Mouse (Mus musculus): ENCODE results near the gene Chrm3.
A peak's percentile ranks its signal among the peaks of the same experiment; 100 is the strongest.

Chrm3 gene

DNA sequence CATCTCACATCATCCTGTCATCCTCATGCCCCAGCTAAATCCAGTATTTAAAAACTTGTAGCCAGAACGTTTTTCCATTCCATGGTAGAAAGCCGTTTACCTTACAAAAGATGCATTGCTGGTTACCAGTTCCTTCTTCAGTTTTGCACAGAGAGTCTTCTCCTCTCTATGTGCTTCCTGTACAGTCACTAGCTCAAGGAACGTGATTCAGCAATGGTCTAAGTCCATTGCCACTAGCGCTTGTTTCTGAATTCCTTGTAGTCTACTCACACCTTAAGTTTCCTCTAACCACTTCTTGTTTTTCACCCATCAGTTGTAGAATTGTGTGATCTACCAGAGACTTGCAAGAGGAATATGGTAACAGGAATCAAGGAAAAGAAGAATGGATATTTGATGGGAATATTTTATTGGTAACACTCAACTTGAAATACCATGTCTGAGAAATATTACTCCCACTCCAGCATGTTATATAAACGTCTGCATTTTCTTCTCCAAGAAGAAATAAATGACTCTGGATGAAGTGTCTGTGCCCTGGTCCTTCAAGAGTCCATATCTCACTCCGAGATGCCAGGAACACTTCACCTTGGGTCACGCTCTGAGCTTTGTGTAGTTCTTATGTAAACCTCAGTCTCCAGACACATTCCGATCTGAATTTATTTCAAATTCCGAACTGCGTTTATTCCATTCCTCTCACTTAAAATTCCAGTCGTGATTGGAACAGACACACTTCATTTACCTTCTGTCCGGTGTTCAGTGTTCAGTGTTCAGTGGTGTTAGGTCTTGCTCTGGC, 293.6 kb downstream of the Chrm3 start:
- DNase-seq: no peak

- no peak for DNase-seq
These were observed 294.9 kb downstream of the Chrm3 start for GRCm38 (mm10) chr13:10065776-10066175.

DNA sequence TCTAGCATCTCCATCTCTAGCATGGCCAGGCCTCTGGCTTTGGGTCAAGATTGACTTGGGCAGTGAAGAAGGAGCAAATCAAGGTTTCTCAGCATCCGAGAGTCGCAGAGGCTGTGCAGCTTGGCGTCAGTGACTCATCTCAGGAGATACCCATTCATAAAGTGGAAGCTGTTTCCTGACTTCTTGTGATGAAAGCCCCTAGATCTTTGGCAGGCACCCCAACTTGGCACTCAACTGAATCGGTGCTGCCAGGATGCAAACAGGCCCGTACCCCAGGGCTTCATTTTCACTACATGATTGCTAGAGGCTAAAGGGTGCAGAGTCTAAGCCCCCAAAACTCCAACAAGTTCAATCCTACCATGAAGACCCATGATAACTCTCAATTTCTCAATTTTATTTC, 298.0 kb downstream of the Chrm3 start:
- peak; percentile 8 for DNase-seq

- no peak for DNase-seq
These were observed 301.7 kb downstream of the Chrm3 start for GRCm38 (mm10) chr13:10058993-10059392.

GRCm38 (mm10) chr13:10057644-10058198, 302.9 kb downstream of the Chrm3 start:
- no peak for DNase-seq

GRCm38 (mm10) chr13:10054086-10054485, 306.6 kb downstream of the Chrm3 start:
- no peak for DNase-seq

- DNase-seq: no peak
These were observed 307.3 kb downstream of the Chrm3 start for GRCm38 (mm10) chr13:10053301-10053889.

- peak; percentile 6 for DNase-seq
These were observed 314.8 kb downstream of the Chrm3 start for GRCm38 (mm10) chr13:10045651-10046350.

GRCm38 (mm10) chr13:10044084-10044483, 316.6 kb downstream of the Chrm3 start:
- peak; percentile 7 for DNase-seq

DNA sequence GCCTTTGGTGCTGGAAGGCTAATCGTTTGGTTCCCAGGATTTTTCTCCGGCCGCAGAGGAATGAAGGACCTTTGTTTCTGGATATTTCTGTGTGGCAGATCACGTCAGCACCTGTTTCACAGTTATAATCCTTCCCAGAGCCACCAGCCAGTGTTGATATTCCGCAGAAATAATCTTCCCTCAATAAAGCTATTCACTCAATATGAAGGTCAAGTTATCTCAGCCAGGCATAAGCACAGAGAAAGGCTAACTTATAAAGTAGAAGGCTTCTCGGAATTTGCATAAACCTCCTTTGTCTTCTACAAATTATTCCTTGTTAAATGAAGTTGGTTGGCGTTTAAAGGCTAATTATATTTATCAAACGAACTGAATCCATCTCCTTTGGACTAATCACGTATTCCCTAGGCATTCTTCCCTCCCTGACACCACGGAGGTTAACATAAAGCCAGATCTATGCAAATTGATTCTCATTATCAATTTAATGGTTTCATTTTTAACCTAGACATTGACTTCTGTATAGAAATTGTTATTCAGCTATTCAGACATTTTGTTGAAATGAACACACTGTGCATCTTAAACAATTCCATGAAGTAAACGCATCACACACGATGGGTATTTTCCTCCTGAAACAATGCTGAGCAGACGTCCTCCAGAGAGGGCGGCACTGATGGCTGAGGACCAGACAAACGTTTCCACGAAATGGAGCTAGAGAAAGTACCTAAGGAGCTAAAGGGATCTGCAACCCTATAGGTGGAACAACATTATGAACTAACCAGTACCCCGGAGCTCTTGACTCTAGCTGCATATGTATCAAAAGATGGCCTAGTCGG, 326.9 kb downstream of the Chrm3 start:
- no peak for DNase-seq

DNA sequence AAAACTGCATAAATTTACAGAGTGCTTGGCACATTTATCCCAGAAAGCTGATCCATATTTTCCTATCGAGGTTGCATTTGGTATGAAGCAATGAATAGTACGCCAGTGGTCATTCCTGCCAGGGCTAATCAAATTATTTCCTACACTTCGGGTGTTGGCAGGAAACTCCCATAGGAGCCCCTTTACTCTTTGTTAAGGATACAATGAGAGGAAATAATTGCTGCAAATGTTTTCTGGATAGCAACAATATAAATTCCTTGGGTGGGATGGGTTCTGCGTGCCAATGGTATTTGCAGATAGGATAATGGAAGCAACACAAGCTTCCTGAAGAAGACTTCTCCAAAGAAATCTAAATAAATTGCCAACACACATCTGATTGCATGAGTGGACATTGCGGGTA, 329.1 kb downstream of the Chrm3 start:
- DNase-seq: no peak

GRCm38 (mm10) chr13:10029944-10030343, 330.7 kb downstream of the Chrm3 start:
- no peak for DNase-seq

GRCm38 (mm10) chr13:10025134-10025533, 335.5 kb downstream of the Chrm3 start:
- no peak for DNase-seq

DNA sequence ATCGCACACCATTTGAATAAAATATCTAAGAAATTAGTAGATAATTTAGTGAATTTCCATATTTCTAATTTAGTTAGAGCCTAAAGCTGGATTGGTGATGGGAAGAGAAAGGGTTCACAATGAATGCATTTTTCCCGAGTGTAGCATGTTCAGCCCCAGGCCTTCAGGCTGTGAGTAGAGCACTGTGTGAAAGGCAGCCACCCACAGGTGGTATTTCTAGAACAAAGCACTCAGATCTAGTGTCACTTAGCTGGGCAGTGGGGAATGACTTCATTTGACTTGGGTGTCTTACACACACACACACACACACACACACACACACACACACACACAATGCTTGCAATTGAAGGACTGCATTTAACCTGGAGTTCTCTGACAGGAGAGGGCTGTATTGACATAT, 337.5 kb downstream of the Chrm3 start:
- DNase-seq: no peak

DNA sequence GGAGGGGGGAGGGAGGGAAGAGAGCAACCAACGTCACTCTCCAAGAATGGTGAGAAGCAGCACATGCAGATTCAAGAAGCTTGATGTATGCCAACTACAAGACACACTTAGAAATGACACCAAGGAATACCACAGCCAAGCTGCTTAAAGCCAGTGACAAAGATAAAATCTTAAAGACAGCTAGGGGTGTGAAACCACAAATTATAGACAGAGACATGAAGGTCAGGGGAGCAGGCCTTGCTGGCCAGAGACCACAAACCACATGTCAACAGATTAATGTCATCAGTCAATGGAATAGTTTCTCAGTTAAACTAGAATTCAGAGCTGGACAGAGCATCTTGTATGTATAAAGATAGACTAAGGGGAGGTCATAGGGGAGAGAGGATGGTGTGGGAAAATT, 341.4 kb downstream of the Chrm3 start:
- DNase-seq: no peak

DNA sequence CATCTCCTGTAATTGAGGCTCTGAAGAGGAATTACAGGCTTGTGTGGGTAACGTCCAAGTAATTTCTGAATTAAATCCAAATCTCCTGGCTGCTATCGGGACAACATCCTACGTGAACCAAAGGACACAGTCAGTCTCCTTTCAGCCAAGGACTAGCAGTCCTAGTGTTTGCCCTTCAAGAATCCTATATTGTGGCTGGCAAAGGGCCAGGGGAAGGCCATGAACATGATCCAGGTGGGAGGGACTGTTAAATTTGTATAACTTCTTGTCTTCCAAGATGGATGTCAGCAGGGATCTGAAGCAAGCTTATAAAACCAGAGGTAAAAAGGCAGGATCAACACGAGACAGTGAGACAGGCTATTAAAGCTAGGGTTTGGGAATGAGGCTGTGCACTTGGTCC, 357.7 kb downstream of the Chrm3 start:
- DNase-seq: no peak

DNA sequence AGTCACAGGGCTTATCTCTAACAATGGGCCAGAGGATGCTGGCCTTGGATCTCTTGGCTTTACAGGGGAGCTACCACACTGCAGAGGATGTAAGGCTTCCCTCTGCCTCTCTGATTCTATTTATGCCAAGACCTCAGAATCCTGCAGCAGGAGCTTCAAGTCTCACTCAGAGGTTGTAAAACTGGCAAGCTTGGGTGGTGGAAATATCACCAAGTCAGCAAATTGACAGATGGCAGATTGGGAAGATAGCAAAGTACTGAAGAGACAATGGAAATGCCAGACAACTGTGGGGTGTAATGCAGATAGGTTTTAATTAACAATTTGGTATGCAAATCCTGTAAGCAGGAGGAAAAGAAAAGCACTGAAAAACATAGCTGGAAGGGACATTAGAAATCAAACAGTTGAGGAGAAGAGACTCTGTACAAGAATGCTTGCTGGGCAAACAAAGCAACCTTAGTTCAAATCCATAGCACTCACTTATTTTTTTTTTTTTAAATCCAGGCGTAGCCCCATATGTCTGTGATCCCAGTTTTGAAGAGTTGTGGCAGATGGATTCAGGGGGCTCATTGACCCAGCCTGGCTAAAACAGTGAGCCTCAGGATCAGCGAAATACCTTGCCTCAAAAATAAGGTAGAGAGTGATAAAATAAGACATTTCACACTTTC, 362.9 kb downstream of the Chrm3 start:
- DNase-seq: no peak

DNA sequence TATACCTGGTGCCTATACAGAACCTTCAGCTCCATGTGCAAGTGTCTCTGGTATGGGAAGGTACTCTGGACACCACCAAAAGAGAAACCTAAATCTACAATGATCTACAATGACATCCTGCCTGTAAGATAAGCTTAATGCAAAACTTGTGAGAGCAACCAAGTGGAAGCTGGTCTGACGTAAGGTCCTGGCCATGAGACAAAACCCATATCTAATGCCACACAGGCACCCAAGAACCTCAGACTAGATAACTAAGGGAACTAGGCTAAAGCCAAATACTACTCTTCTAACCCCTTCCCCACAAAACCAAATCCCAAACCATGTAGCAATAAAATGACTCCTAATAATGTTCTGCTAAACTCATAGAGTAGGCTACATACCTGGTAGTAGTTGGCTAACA, 364.8 kb downstream of the Chrm3 start:
- DNase-seq: no peak

- no peak for DNase-seq
These were observed 367.1 kb downstream of the Chrm3 start for GRCm38 (mm10) chr13:9993571-9993970.

DNA sequence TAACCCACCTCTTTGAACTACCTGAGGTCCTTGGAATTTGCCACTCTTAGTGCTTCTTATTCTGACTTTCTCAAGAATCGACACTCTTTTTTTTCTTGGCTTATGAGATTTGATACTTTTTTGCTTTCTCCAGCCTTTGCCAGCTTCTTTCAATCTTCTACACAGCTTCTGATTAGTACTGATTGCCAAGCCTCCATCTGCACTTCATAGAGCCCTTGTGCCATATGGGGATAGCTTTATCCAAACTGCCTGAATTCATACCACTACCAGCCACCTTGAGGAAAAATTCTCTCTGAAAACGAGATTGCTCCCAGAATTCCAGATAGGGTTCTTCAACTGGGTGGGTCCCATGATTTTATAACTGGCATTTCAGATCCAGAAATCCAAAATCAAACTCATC, 368.0 kb downstream of the Chrm3 start:
- DNase-seq: no peak

- no peak for DNase-seq
These were observed 375.0 kb downstream of the Chrm3 start for GRCm38 (mm10) chr13:9985648-9986047.

DNA sequence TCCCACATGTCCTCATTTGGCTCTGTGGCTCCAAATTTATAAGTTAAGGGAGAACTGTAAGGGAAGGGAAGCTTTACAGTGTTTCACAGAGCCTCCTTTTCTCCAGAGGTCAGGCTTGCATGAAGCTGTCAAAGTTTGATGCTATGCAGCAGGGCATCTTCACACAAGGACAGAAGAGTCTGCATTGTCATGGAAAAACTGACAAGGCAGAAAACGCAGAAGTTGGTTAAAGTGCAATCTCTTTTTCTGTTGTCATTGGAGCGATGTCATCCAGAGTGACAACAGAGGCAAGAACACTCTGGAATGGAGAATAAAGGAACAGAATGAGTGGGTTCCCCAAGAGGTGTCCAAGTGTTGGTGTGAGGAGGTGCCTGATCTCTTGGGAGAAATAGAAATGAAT, 377.4 kb downstream of the Chrm3 start:
- DNase-seq: no peak
